Mouse (Mus musculus) myocyte (in vitro differentiated cells): ENCODE measurements around the gene Tpsg1.

Source experiments
- E2F4 ChIP-seq: IDR thresholded peaks from one replicate; pipeline ENCODE4 v1.6.1; 2011; ENCODE audit warnings: mild to moderate bottlenecking, control low read depth, moderate library complexity; ENCODE audit not compliant: insufficient read depth
- MAX ChIP-seq: IDR thresholded peaks from one replicate; pipeline ENCODE4 v1.6.1; 2011; ENCODE audit warnings: low read depth, mild to moderate bottlenecking, control low read depth
- MYOD1 ChIP-seq, 3 experiments: IDR thresholded peaks; one replicate each; pipeline ENCODE4 v1.6.1; 2011; ENCODE audit warnings: control low read depth in 2 of 3, low read depth in 2 of 3, mild to moderate bottlenecking in 2 of 3, moderate library complexity in 1 of 3; ENCODE audit not compliant: insufficient read length in 2 of 3, control insufficient read depth in 1 of 3
- MYOG ChIP-seq, 3 experiments: IDR thresholded peaks; one replicate each; pipeline ENCODE4 v1.6.1; 2011; ENCODE audit warnings: control low read depth in 2 of 3, low read depth in 2 of 3, mild to moderate bottlenecking in 2 of 3; ENCODE audit not compliant: insufficient read length in 2 of 3, control insufficient read depth in 1 of 3, insufficient read depth in 1 of 3
- POLR2A ChIP-seq: IDR thresholded peaks from one replicate; pipeline ENCODE4 v1.6.1; 2011; ENCODE audit warnings: low read depth, mild to moderate bottlenecking, control low read depth, moderate library complexity; ENCODE audit not compliant: insufficient read length
- POLR2AphosphoS2 ChIP-seq: IDR thresholded peaks from one replicate; pipeline ENCODE4 v1.6.1; 2011; ENCODE audit warnings: low read depth, control low read depth; ENCODE audit not compliant: insufficient read length
- REST ChIP-seq: IDR thresholded peaks from one replicate; pipeline ENCODE4 v1.6.1; 2011; ENCODE audit warnings: mild to moderate bottlenecking, control low read depth, moderate library complexity; ENCODE audit not compliant: insufficient read depth, insufficient read length
- TCF12 ChIP-seq: IDR thresholded peaks from one replicate; pipeline ENCODE4 v1.6.1; 2011; ENCODE audit warnings: mild to moderate bottlenecking, control low read depth; ENCODE audit not compliant: poor library complexity, insufficient read depth, severe bottlenecking
- USF1 ChIP-seq: IDR thresholded peaks from one replicate; pipeline ENCODE4 v1.6.1; 2011; ENCODE audit warnings: low read depth, mild to moderate bottlenecking, control low read depth, moderate library complexity

DNA sequence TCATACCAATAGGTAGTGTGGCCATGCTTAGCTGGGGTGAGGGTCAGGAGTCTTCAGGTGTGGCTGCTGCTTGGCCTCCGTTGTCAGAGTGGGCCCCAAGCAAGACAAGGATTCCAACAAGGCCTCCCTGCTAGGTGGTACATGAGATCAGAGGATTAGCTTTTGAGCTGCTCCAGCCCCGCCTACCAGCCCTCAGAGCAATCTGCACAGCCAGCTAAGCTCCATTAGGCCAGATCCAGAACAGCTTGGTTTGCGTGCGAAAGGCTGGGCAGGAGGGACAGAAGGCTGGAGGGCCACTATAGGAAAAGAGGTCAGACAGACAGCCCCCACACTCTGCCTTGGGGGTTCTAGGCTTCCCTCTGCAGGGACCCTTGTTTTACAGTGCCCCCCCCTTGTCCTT is 32.4 kb downstream of the Tpsg1 start:
- no peak for TF ChIP-seq POLR2A
- TF ChIP-seq E2F4 = no peak
- no peak for TF ChIP-seq MAX
- no peak for TF ChIP-seq POLR2AphosphoS2
- TF ChIP-seq USF1 = no peak
- TF ChIP-seq MYOG (IDR thresholded peaks at IDR 0.05; ENCODE audit: control insufficient read depth in 1 of 3, insufficient read depth in 1 of 3, insufficient read length in 2 of 3, low read depth in 2 of 3) = no peak
- no peak for TF ChIP-seq TCF12
- TF ChIP-seq MYOD1 (IDR thresholded peaks at IDR 0.05; ENCODE audit: control insufficient read depth in 1 of 3, insufficient read length in 2 of 3, low read depth in 2 of 3) = no peak
- TF ChIP-seq REST = no peak
